8 mouse cellular contexts compared by ENCODE assay signal in the genomic region with DNA sequence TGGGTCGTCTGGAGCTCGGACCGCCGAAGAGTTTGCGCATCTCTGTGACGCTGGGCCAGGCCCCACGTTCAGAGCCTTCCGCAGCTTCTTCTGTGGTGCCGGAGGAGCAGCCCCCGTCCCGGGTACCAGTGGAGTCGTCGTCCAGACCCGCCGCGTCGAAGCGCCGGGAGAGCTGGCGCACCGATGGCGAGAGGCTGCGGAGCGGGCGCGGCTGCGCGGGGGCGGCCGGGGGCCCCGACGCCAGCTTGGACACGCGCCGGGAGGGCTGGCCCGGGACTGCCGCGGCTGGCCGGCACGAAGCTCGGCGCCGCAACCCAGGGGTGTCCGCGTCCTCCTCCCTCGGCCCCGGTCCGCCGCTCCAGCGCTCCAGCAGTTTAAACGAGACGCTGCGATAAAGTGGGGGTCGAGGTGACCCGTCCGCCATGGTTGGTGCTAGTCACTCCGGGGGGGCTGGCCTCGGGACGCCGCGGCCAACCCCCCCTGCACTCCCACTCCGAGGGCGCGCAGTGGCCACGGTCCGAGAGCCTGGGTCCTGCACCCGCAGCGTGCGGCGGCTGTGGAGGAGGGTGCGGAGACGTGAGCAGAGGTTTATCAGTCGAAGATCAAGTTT. TPM values are rescaled to one million over a fixed set of nuclear protein-coding genes. Genes with fewer than 3 reads are reported as not detected.
A peak's percentile ranks its signal among the peaks of the same experiment; 100 is the strongest.
DNase-seq lines count a peak whose midpoint lies in the region; ATAC-seq and TF ChIP-seq lines count a peak whose summit lies in the region.

No protein-coding gene starts in this region.

- peak overlapping the region; percentile 79 for H3K27ac ChIP-seq in heart, adult 2 months
- H3K27ac ChIP-seq in heart, embryonic 15.5 days = peak overlapping the region; percentile 96
- peak overlapping the region; percentile 100 for H3K27ac ChIP-seq in limb, embryonic 12.5 days
- H3K27ac ChIP-seq in neural tube, embryonic 15.5 days (replicated peaks) = peak overlapping the region; percentile 81

- no peak for TF ChIP-seq POLR2A in heart, adult 2 months (IDR thresholded peaks at IDR 0.05; ENCODE audit: insufficient read depth, low read depth, low read length)

- H3K79me2 ChIP-seq in heart, adult 2 months (replicated peaks; ENCODE audit: control insufficient read depth, insufficient read depth, low read length) = no peaks in the 10 kb centered on the region

- H3K4me2 ChIP-seq in heart, embryonic 15.5 days = peak overlapping the region; percentile 90
- H3K4me2 ChIP-seq in limb, embryonic 12.5 days = peak overlapping the region; percentile 98
- H3K4me2 ChIP-seq in neural tube, embryonic 15.5 days = peak overlapping the region; percentile 74

- no peak for TF ChIP-seq EP300 in heart, adult 2 months (IDR thresholded peaks at IDR 0.05; ENCODE audit: insufficient read depth, low read depth, low read length)

- peak overlapping the region; percentile 70 for H3K4me3 ChIP-seq in heart, adult 2 months
- H3K4me3 ChIP-seq in heart, embryonic 15.5 days = peak overlapping the region; percentile 75
- H3K4me3 ChIP-seq in limb, embryonic 12.5 days (replicated peaks) = peak overlapping the region; percentile 95
- H3K4me3 ChIP-seq in neural tube, embryonic 15.5 days (replicated peaks) = peak overlapping the region; percentile 49

- peaks cover 6% of the 10 kb centered on the region for H3K4me1 ChIP-seq in heart, adult 2 months (ENCODE audit: control insufficient read depth, insufficient read depth, low read length)
- peaks cover 46% of the 10 kb centered on the region for H3K4me1 ChIP-seq in heart, embryonic 15.5 days (replicated peaks)
- peaks cover 43% of the 10 kb centered on the region for H3K4me1 ChIP-seq in limb, embryonic 12.5 days (replicated peaks)
- H3K4me1 ChIP-seq in neural tube, embryonic 15.5 days = peaks cover 57% of the 10 kb centered on the region

- H3K9ac ChIP-seq in heart, adult 2 months (ENCODE audit: low read depth, low read length) = peak overlapping the region; percentile 83
- H3K9ac ChIP-seq in heart, embryonic 15.5 days = peak overlapping the region; percentile 87
- H3K9ac ChIP-seq in limb, embryonic 12.5 days (replicated peaks) = peak overlapping the region; percentile 97
- H3K9ac ChIP-seq in neural tube, embryonic 15.5 days (replicated peaks) = peak overlapping the region; percentile 50

- under 1% methylated on average over 71 of the region's 73 CpGs for WGBS in heart, adult 2 months
- WGBS in heart, embryonic 15.5 days = under 1% methylated on average over 67 of the region's 73 CpGs
- under 1% methylated on average over 73 of the region's 73 CpGs for WGBS in limb, embryonic 12.5 days
- WGBS in neural tube, embryonic 15.5 days = under 1% methylated on average over 68 of the region's 73 CpGs

- no peaks in the 10 kb centered on the region for H3K27me3 ChIP-seq in heart, adult 2 months (ENCODE audit: control insufficient read depth, insufficient read depth, low read length)
- no peaks in the 10 kb centered on the region for H3K27me3 ChIP-seq in heart, embryonic 15.5 days
- H3K27me3 ChIP-seq in limb, embryonic 12.5 days = no peaks in the 10 kb centered on the region
- H3K27me3 ChIP-seq in neural tube, embryonic 15.5 days (replicated peaks) = peaks cover 42% of the 10 kb centered on the region

- H3K9me3 ChIP-seq in heart, embryonic 15.5 days (replicated peaks) = no peaks in the 10 kb centered on the region
- H3K9me3 ChIP-seq in limb, embryonic 12.5 days = no peaks in the 10 kb centered on the region
- no peaks in the 10 kb centered on the region for H3K9me3 ChIP-seq in neural tube, embryonic 15.5 days (replicated peaks)

- intact Hi-C loops in heart, adult 2 months (cut with DNase I) = no loop called here

- TF ChIP-seq CTCF in heart, adult 2 months (IDR thresholded peaks at IDR 0.05) = no peak

- DNase-seq in heart, adult 2 months = peak; percentile 75 to 80
- no peak for DNase-seq in heart, adult 8-10 months (ENCODE audit: low spot score)
- DNase-seq in adrenal gland, postnatal 36 days = peak; percentile 51 to 69
- no peak for DNase-seq in cerebellum, adult 18-20 months
- DNase-seq in layer of hippocampus, adult 18-20 months (ENCODE audit: low spot score in 2 of 2) = no peak

- no peaks in the 10 kb centered on the region for H3K36me3 ChIP-seq in heart, adult 2 months (ENCODE audit: control insufficient read depth, insufficient read depth, low read length)
- H3K36me3 ChIP-seq in heart, embryonic 15.5 days = no peaks in the 10 kb centered on the region
- peaks cover 21% of the 10 kb centered on the region; the same call in 1 of the 2 replicates for H3K36me3 ChIP-seq in limb, embryonic 12.5 days
- no peaks in the 10 kb centered on the region for H3K36me3 ChIP-seq in neural tube, embryonic 15.5 days

- peak; percentile 20 for ATAC-seq in heart, embryonic 15.5 days (replicated peaks; ENCODE audit: insufficient number of reproducible peaks, insufficient read depth, low FRiP score, low read depth)
- ATAC-seq in limb, embryonic 12.5 days (ENCODE audit: insufficient number of reproducible peaks, insufficient read depth, low FRiP score, low TSS enrichment, low read depth) = peak; percentile 24
- ATAC-seq in neural tube, embryonic 15.5 days (ENCODE audit: low FRiP score) = peak; percentile 40; the same call in 1 of the 2 replicates

RNA-seq across cellular contexts. Expression of a gene that starts 0.5 kb away (rescaled TPM):
- total RNA-seq in heart, adult 2 months (2021) = 10 to 100 TPM; 26.2 to 28.4 TPM
- polyA plus RNA-seq in heart, adult 2 months (2012; rRNA removed) = 23.4 and 28.9 TPM in 2 replicates
- 10 to 100 TPM; 25.0 to 36.6 (median 28.1) TPM for total RNA-seq in heart, adult 8-10 months (2022)
- total RNA-seq in adrenal gland, postnatal 36 days (2021) = 10 to 100 TPM; 63.3 to 69.0 TPM
- polyA plus RNA-seq in heart, embryonic 15.5 days (2015; fragmentation: Nextera tagmentation; extraction: Ambion mirVana) = 4.1 and 6.6 TPM in 2 replicates
- 8.3 and 11.1 TPM in 2 replicates for polyA plus RNA-seq in limb, embryonic 12.5 days (2016; fragmentation: Nextera tagmentation; extraction: Ambion mirVana)
- 12.2 and 12.9 TPM in 2 replicates for polyA plus RNA-seq in neural tube, embryonic 15.5 days (2015; fragmentation: Nextera tagmentation; extraction: Ambion mirVana)
- total RNA-seq in layer of hippocampus, adult 18-20 months (2021) = 100 to 1,000 TPM; 171 to 178 TPM

RNA-seq across cellular contexts. Expression of a gene that starts 43.0 kb away (rescaled TPM):
- total RNA-seq in heart, adult 2 months (2021) = 1 to 10 TPM; 3.6 to 4.2 TPM
- polyA plus RNA-seq in heart, adult 2 months (2012; rRNA removed) = 9.6 and 11.1 TPM in 2 replicates
- total RNA-seq in heart, adult 8-10 months (2022) = 1 to 10 TPM; 2.7 to 4.0 (median 3.3) TPM
- 1 to 10 TPM; 3.8 to 6.7 TPM for total RNA-seq in adrenal gland, postnatal 36 days (2021)
- 3.8 and 6.8 TPM in 2 replicates for polyA plus RNA-seq in heart, embryonic 15.5 days (2015; fragmentation: Nextera tagmentation; extraction: Ambion mirVana)
- 2.0 and 3.0 TPM in 2 replicates for polyA plus RNA-seq in limb, embryonic 12.5 days (2016; fragmentation: Nextera tagmentation; extraction: Ambion mirVana)
- 4.1 and 4.6 TPM in 2 replicates for polyA plus RNA-seq in neural tube, embryonic 15.5 days (2015; fragmentation: Nextera tagmentation; extraction: Ambion mirVana)
- 1 to 10 TPM; 2.9 to 3.9 TPM for total RNA-seq in layer of hippocampus, adult 18-20 months (2021)

Comparison
In these comparisons a context has a peak if more than half of its experiments do, and no peak if none do; other contexts are left out.
1. DNase-seq: peak in heart, adult 2 months (2 of 2) and adrenal gland, postnatal 36 days (2 of 2); none in heart, adult 8-10 months (single experiment), cerebellum, adult 18-20 months (0 of 2) and layer of hippocampus, adult 18-20 months (0 of 2).
2. Peak in every context shown above with its lines, with median percentiles within 50 percentile points of each other: H3K27ac ChIP-seq, H3K4me3 ChIP-seq, H3K9ac ChIP-seq, ATAC-seq and H3K4me2 ChIP-seq.